Mouse (Mus musculus) 3T3-L1 (cell line): ENCODE measurements at regions not wholly inside any gene's neighbourhood (a gene's known extent, or its start where the extent isn't known, plus 50 kb on each side); places are given as distances from the start of the nearest gene placed in this dataset.
A peak's percentile ranks its signal among the peaks of the same experiment; 100 is the strongest.
"Not testable (repeated sequence)": the region's sequence is repeated elsewhere in the genome, so short reads cannot be mapped to it uniquely, and the experiment has no call there.

Experiments
- DNase-seq: peaks from one replicate; pipeline ENCODE4 v3.0.0-alpha.2; 2015; ENCODE audit warnings: low read depth, low spot score

- DNase-seq = no peak
These were observed 540.2 kb upstream of the Gm10131 start for GRCm38 (mm10) chr8:34651750-34652149.

GRCm38 (mm10) chr8:34628221-34628620, 516.7 kb upstream of the Gm10131 start:
- not testable (repeated sequence) for DNase-seq

- DNase-seq = no peak
These were observed 514.1 kb upstream of the Gm10131 start for GRCm38 (mm10) chr8:34625670-34626069.

GRCm38 (mm10) chr8:34623783-34624182, 512.2 kb upstream of the Gm10131 start:
- no peak for DNase-seq

GRCm38 (mm10) chr8:34622177-34623114, 510.9 kb upstream of the Gm10131 start:
- DNase-seq = peak; percentile 90

- DNase-seq = no peak
These were observed 506.5 kb upstream of the Gm10131 start for GRCm38 (mm10) chr8:34618046-34618445.

GRCm38 (mm10) chr8:34614987-34615386, 503.4 kb upstream of the Gm10131 start:
- no peak for DNase-seq

- no peak for DNase-seq
These were observed 502.5 kb upstream of the Gm10131 start for GRCm38 (mm10) chr8:34614031-34614526.

GRCm38 (mm10) chr8:34613138-34613537, 501.6 kb upstream of the Gm10131 start:
- peak; percentile 75 for DNase-seq

GRCm38 (mm10) chr8:34612396-34612795, 500.9 kb upstream of the Gm10131 start:
- no peak for DNase-seq

- peak; percentile 61 for DNase-seq
These were observed 498.6 kb upstream of the Gm10131 start for GRCm38 (mm10) chr8:34610186-34610585.

- DNase-seq = no peak
These were observed 495.9 kb upstream of the Gm10131 start for GRCm38 (mm10) chr8:34607426-34607825.

- DNase-seq = no peak
These were observed 493.5 kb upstream of the Gm10131 start for GRCm38 (mm10) chr8:34605031-34605430.

- no peak for DNase-seq
These were observed 493.0 kb upstream of the Gm10131 start for GRCm38 (mm10) chr8:34604581-34604980.

GRCm38 (mm10) chr8:34601426-34601953, 490.0 kb upstream of the Gm10131 start:
- no peak for DNase-seq

- peak; percentile 80 for DNase-seq
These were observed 489.3 kb upstream of the Gm10131 start for GRCm38 (mm10) chr8:34600880-34601279.

GRCm38 (mm10) chr8:34596593-34596992, 485.1 kb upstream of the Gm10131 start:
- DNase-seq = peak; percentile 66

GRCm38 (mm10) chr8:34590976-34591749, 479.6 kb upstream of the Gm10131 start:
- peak; percentile 76 for DNase-seq

GRCm38 (mm10) chr8:34578043-34578442, 466.5 kb upstream of the Gm10131 start:
- DNase-seq = no peak

GRCm38 (mm10) chr8:34574009-34574408, 462.5 kb upstream of the Gm10131 start:
- no peak for DNase-seq

GRCm38 (mm10) chr8:34573007-34573881, 461.7 kb upstream of the Gm10131 start:
- peak; percentile 25 for DNase-seq
